Mouse (Mus musculus): Measurements from ENCODE around the gene Rbms2. TPM values are rescaled to one million over a fixed set of nuclear protein-coding genes. Genes with fewer than 3 reads are reported as not detected.

The Rbms2 gene
- total RNA-seq (2023), result 10 to 100 TPM; 46.4 to 46.7 TPM

DNA sequence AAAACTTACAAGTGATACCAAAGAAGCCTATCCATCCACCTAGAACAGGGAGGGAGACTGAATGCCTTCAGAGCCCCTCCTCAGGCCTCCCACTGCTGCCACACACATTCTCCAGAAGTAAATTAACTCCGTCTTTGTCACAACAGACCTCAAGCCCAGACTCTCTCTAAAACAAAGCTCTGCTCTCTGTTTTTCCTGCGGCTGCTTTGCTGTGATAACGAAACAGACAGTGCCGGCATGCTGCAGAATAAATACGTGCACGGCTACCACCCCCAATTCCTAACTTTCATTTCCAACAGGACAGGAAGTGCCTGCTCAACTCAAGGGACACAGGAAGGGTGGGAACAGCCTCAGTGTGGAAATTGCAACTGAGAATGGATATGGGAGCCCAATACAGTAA, at the start of gene Rbms2:
Rbms2 (minus strand) TSS at position 309 of the 400 bp plus-strand sequence.

GRCm38 (mm10) chr10:128225538-128225937, 45.4 kb upstream of the Rbms2 start, which contains the start of gene Mip:
Mip (plus strand) TSS chr10:128225838.

GRCm38 (mm10) chr10:128211390-128212108, 31.5 kb upstream of the Rbms2 start, which contains the start of gene Spryd4:
Spryd4 (minus strand) TSS chr10:128211807.

GRCm38 (mm10) chr10:128194024-128194550, 14.0 kb upstream of the Rbms2 start, which contains the start of gene Gls2:
Gls2 (plus strand) TSS chr10:128194457.

DNA sequence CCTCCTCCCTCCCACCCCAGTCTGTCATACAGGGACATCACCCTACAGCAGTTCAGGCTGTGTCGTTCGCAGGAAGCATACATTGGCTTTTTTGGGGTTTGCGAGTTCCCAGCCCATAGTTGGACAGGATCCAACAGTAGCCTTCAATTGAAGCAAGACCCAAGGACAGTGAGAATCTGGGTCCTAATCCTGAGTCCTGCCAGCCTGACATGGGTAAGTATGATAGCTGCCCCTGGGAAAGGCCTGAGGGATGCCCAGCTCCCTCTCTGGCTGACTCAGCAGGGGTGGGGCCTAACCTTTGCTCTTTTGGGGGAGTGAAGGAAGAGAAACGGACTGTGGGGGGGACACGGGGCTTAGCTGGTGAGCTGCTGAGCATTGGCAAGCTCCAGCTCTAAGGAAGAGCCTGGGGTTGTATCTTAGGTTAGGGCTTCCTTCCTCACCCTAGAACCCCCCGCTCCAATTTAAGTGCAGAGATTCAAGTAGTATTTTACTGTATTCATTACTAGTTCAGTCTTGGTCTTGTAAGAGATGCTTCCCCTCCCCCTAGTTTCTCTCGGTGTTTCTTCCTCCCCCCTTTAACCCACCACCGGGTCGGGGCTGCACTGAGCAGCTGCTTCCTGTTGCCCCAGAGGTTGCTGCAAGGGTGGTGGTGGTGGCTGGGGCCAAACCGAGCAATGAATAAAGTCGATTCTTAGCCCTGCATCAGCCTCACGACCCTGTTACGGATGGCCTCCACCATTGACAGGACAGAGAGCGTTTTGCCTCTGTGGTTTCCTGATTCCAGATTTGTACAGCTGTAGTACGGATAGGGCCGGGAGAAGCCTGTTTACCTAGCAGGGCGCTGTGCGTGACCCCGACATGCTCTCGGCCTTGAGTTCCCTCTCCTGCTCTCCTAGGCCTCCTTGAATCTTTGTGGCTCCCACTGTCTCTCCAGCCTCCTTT, 88.3 kb downstream of the Rbms2 start, which contains the start of gene Baz2a:
Baz2a (plus strand) TSS at position 14 of the 942 bp plus-strand sequence.

DNA sequence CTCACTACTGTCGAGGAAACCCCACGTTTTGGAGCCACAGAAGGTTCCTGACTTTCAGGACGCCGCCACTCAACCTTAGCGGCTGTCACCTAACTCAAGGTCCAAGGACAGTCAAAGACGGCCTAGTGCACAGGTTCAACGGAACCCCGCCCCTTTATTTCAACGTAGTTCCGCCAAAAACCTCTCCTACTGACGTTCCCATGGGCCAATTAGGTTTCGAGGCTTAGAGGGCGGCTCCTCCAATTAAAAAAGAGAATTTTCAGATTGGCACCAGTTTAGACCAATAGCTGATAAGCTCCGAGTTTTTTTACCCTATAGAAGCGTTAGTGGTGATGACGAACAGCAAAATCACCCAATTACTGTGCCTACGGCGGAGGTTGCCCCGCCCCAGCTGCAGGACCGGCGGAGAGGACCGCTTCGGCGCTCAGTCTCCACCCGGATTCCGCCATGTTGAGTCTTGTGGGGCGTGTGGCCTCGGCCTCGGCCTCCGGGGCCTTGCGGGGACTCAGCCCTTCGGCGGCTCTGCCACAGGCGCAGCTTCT, 97.1 kb downstream of the Rbms2 start, which contains the start of gene Atp5b:
Atp5b (plus strand) TSS at position 394 of the 542 bp plus-strand sequence.

Other genes with a start within 250 kb of the Rbms2 start
- not detected for gene Hsd17b6, start 172.7 kb downstream of the Rbms2 start, total RNA-seq (2023)
- gene Prim1, start 165.1 kb downstream of the Rbms2 start, total RNA-seq (2023), result 10 to 100 TPM; 16.2 to 21.7 TPM
- gene Naca, start 144.7 kb downstream of the Rbms2 start, total RNA-seq (2023), result 100 to 1,000 TPM; 776 to 815 TPM
- gene Ptges3, start 121.3 kb downstream of the Rbms2 start, total RNA-seq (2023), result 100 to 1,000 TPM; 121 to 145 TPM
- gene Atp5b, start 97.0 kb downstream of the Rbms2 start, total RNA-seq (2023), result 100 to 1,000 TPM; 664 to 698 TPM
- gene Baz2a, start 88.7 kb downstream of the Rbms2 start, total RNA-seq (2023), result 100 to 1,000 TPM; 118 to 120 TPM
- gene Gls2, start 14.2 kb upstream of the Rbms2 start, total RNA-seq (2023), result under 1 TPM; 0.26 to 0.98 TPM
- gene Spryd4, start 31.5 kb upstream of the Rbms2 start, total RNA-seq (2023), result 10 to 100 TPM; 15.4 to 20.8 TPM
- gene Mip, start 45.5 kb upstream of the Rbms2 start, total RNA-seq (2023), result not detected
- 10 to 100 TPM; 35.2 to 44.7 TPM for gene Timeless, start 51.8 kb upstream of the Rbms2 start, total RNA-seq (2023)
- gene Apon, start 73.8 kb upstream of the Rbms2 start, total RNA-seq (2023), result not detected
- not detected for gene Apof, start 88.4 kb upstream of the Rbms2 start, total RNA-seq (2023)
- gene Stat2, start 90.3 kb upstream of the Rbms2 start, total RNA-seq (2023), result 10 to 100 TPM; 64.1 to 66.5 TPM
- not detected for gene Il23a, start 118.5 kb upstream of the Rbms2 start, total RNA-seq (2023)
- gene Pan2, start 123.0 kb upstream of the Rbms2 start, total RNA-seq (2023), result 10 to 100 TPM; 41.8 to 43.8 TPM
- 10 to 100 TPM; 24.5 to 37.2 TPM for gene Cnpy2, start 142.2 kb upstream of the Rbms2 start, total RNA-seq (2023)
- 10 to 100 TPM; 90.5 to 96.7 TPM for gene Cs, start 157.4 kb upstream of the Rbms2 start, total RNA-seq (2023)
- 10 to 100 TPM; 20.9 to 30.1 TPM for gene Coq10a, start 188.7 kb upstream of the Rbms2 start, total RNA-seq (2023)
- 10 to 100 TPM; 56.8 to 58.4 TPM for gene Ankrd52, start 196.8 kb upstream of the Rbms2 start, total RNA-seq (2023)
- gene Slc39a5, start 220.9 kb upstream of the Rbms2 start, total RNA-seq (2023), result not detected
- gene Nabp2, start 231.2 kb upstream of the Rbms2 start, total RNA-seq (2023), result 10 to 100 TPM; 45.8 to 50.9 TPM
- gene Rnf41, start 231.4 kb upstream of the Rbms2 start, total RNA-seq (2023), result 10 to 100 TPM; 29.6 to 33.1 TPM

All from T-cell, adult 66 days (primary cell).